Mouse (Mus musculus) cerebellum, adult (tissue): ENCODE results near the gene Prr32.

Source experiments
- ATAC-seq: cut with Nextera tagmentation; 2 replicates; pipeline ENCODE4 v1.9.2; 2017; ENCODE audit warnings: mild to moderate bottlenecking, moderate library complexity, mixed read lengths; ENCODE audit not compliant: insufficient number of reproducible peaks, low FRiP score, low TSS enrichment

Prr32 gene

GRCm38 (mm10) chrX:45090604-45091003, at the start of gene Prr32:
Gene Prr32, plus strand, starts transcription at chrX:45090904.
- no peak for ATAC-seq
